Mouse (Mus musculus) liver, embryonic 14.5 days (tissue): ENCODE measurements around the gene Tagln2.

ENCODE experiments used
- CTCF ChIP-seq: IDR thresholded peaks from 2 replicates; pipeline ENCODE4 v1.5.1; 2016; ENCODE audit warnings: antibody characterized with exemption, low read depth, control low read depth
- EP300 ChIP-seq: IDR thresholded peaks from 2 replicates; pipeline ENCODE4 v1.6.1; 2016; ENCODE audit warnings: antibody characterized with exemption, low read depth

DNA sequence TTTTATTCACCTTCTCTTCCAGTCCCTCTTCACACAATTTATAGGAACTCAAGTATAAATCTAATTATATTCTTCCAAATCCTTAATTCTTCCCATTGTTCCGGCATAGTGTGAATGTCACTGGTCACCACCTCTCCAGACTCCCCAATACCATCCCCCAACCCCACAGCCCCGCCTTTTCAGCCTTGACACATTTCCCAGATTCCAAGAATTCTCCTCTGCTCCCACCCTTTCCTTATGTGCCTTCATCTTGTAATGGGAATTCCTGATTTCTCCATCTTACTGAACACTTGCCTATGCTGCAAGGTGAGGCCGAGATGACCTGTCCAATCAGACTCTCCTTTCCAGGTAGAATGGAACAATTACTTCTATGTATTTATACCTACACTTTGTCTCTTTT lies 41.8 kb upstream of the Tagln2 start:
- TF ChIP-seq CTCF (no peak), EP300 (no peak)
